Mouse (Mus musculus) liver, embryonic 15.5 days (tissue): ENCODE data around the gene Ace3. TPM values are rescaled to one million over a fixed set of nuclear protein-coding genes. Genes with fewer than 3 reads are reported as not detected.
A peak's percentile ranks its signal among the peaks of the same experiment; 100 is the strongest.
"Not testable (repeated sequence)": the region's sequence is repeated elsewhere in the genome, so short reads cannot be mapped to it uniquely, and the experiment has no call there.

Source experiments
- ATAC-seq: fragments of 200-750 bp; cut with Nextera tagmentation; 2 replicates; pipeline ENCODE4 v1.8.0; 2017; ENCODE audit warnings: moderate number of reproducible peaks, mild to moderate bottlenecking, moderate library complexity; ENCODE audit not compliant: insufficient read depth
- H3K27ac ChIP-seq: fragments of 300-500 bp; sonication (generic); replicated peaks from 2 replicates; pipeline ENCODE4 v1.5.1; 2015; ENCODE audit warnings: mild to moderate bottlenecking, inconsistent platforms
- H3K27me3 ChIP-seq: fragments of 300-500 bp; sonication (generic); 2 replicates; pipeline ENCODE4 v1.6.1; 2015; ENCODE audit warnings: mild to moderate bottlenecking, inconsistent platforms
- H3K36me3 ChIP-seq: fragments of 300-500 bp; sonication (generic); replicated peaks from 2 replicates; pipeline ENCODE4 v1.6.1; 2015; ENCODE audit warnings: moderate library complexity, mild to moderate bottlenecking, inconsistent platforms
- H3K4me1 ChIP-seq: fragments of 300-500 bp; sonication (generic); replicated peaks from 2 replicates; pipeline ENCODE4 v1.6.1; 2015; ENCODE audit warnings: inconsistent platforms
- H3K4me2 ChIP-seq: fragments of 300-500 bp; sonication (generic); 2 replicates; pipeline ENCODE4 v1.6.1; 2015; ENCODE audit warnings: moderate library complexity, mild to moderate bottlenecking, inconsistent platforms
- H3K4me3 ChIP-seq: fragments of 300-500 bp; sonication (generic); replicated peaks from 2 replicates; pipeline ENCODE4 v1.5.1; 2015; ENCODE audit warnings: mild to moderate bottlenecking, inconsistent platforms
- H3K9ac ChIP-seq: fragments of 300-500 bp; sonication (generic); 2 replicates; pipeline ENCODE4 v1.6.1; 2015; ENCODE audit warnings: moderate library complexity, mild to moderate bottlenecking, inconsistent platforms
- H3K9me3 ChIP-seq: fragments of 300-500 bp; sonication (generic); replicated peaks from 2 replicates; pipeline ENCODE4 v1.6.1; 2016; ENCODE audit warnings: inconsistent platforms
- WGBS: fragments of 180-500 bp; shearing (Covaris S2); methylation state at CpG from one replicate; pipeline ENCODE4 v1.1.7; 2015; ENCODE audit warnings: mixed read lengths; ENCODE audit not compliant: insufficient replicate concordance; 5-methylcytosine and 5-hydroxymethylcytosine counted together
- polyA plus RNA-seq: library from polyadenylated mRNA; unstranded; fragments of >200 nt; fragmentation: Nextera tagmentation; extraction: Ambion mirVana; gene quantifications from 2 replicates; pipeline ENCODE4 v1.2.1, GENCODE M21; 2015

The Ace3 gene
- polyA plus RNA-seq, 1 experiment from 2014 or later = not detected

DNA sequence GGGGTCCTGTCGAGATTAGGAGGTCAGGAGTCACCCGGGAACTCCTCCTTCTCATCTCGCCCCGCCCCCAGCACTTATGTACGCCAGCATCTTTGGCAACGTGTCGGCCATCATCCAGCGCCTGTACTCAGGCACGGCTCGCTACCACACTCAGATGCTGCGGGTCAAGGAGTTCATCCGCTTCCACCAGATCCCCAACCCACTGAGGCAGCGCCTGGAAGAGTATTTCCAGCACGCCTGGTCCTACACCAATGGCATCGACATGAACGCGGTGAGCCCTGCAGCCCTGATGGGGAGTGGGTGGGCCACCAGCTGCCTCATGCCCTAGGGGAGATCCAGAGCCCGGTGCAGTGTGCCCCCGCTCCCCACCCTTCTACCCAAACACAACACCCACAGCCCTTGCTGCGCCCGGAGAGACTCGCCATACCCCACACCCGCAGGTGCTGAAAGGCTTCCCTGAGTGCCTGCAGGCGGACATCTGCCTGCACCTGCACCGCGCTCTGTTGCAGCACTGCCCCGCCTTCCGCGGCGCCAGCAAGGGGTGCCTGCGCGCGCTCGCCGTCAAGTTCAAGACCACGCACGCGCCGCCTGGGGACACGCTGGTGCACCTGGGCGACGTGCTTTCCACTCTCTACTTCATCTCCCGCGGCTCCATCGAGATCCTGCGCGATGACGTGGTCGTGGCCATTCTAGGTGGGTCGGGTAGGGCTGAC, 25.7 kb downstream of the Ace3 start:
- 2% methylated on average over 50 of the region's 50 CpGs for WGBS
- Histone ChIP-seq H3K4me1 (0 out of 2 replicates have a peak, but pooled peaks cover under 1% of the 10 kb centered on the region), H3K27ac (no peak overlapping the region), H3K36me3 (no peaks in the 10 kb centered on the region), H3K27me3 (peaks cover 96% of the 10 kb centered on the region), H3K9me3 (no peaks in the 10 kb centered on the region), H3K4me3 (no peak overlapping the region), H3K4me2 (no peak overlapping the region), H3K9ac (no peak overlapping the region)
- no peak for ATAC-seq

DNA sequence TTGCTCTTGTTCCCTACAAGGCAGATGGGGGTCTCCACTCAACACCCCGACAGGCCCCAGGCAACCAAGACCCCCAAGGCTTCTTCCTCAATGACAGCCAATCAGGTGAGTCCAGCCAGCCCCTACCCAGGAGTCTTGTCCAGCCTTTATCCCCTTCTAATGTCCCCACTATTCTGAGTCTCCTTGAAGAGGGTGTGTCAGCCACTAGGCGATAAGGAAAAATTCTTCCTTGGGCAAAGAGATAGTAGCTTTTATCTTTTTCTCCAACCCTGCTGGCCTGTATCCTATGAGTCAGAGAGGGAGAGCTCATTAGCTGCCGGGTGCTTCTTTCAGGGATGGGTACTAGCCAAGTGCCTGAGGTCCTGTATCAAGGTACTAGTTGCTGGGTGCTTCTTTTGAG, 31.3 kb downstream of the Ace3 start:
- peaks cover 10% of the 10 kb centered on the region; the same call in 1 of the 2 replicates for H3K36me3 ChIP-seq
- H3K27me3 ChIP-seq = peaks cover 63% of the 10 kb centered on the region
- H3K9ac ChIP-seq = no peak overlapping the region
- no peak overlapping the region for H3K27ac ChIP-seq
- H3K4me2 ChIP-seq = no peak overlapping the region
- H3K9me3 ChIP-seq = no peaks in the 10 kb centered on the region
- WGBS = 35% methylated on average over 3 of the region's 3 CpGs
- peaks cover 21% of the 10 kb centered on the region for H3K4me1 ChIP-seq
- H3K4me3 ChIP-seq = no peak overlapping the region
- ATAC-seq = peak; percentile 57; the same call in 1 of the 2 replicates

DNA sequence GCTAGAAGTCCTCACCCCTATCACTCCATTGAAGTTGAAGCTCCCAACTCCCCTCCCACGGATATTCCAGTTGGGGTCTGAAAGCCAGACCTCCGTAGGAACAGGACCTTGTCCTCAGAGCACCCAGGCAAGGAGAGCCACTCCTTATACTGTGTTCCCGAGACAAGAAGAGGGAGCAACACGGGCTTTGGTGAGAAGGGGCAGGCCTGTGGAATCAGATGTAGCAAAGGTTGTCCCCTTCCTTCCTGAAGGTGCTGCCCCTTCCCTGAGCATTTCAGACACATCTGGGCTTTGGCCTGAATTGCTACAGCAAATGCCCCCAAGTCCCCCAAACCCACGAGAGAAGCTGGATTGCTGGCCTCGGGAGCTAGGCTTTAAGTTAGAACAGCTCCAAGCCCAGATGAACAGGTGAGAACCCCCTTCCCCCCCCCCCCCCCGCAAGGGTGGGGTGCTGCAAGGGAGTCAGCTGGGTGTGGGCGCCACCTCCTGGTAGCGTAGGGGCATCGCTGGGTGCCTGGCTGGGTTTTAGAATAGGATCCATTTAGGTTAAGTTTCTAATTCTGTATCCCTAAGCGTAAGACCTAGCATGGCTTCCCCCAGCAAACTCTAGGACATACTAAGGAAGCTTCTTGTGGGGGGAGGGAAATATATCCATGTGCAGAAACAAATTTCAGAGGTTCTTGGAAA, 32.1 kb downstream of the Ace3 start:
- peaks cover 55% of the 10 kb centered on the region for H3K27me3 ChIP-seq
- H3K9ac ChIP-seq = no peak overlapping the region
- no peak overlapping the region for H3K4me2 ChIP-seq
- WGBS = 28% methylated on average over 11 of the region's 11 CpGs
- H3K9me3 ChIP-seq = no peaks in the 10 kb centered on the region
- H3K36me3 ChIP-seq = peaks cover 10% of the 10 kb centered on the region; the same call in 1 of the 2 replicates
- H3K27ac ChIP-seq = no peak overlapping the region
- ATAC-seq = no peak
- no peak overlapping the region for H3K4me3 ChIP-seq
- peaks cover 21% of the 10 kb centered on the region for H3K4me1 ChIP-seq

DNA sequence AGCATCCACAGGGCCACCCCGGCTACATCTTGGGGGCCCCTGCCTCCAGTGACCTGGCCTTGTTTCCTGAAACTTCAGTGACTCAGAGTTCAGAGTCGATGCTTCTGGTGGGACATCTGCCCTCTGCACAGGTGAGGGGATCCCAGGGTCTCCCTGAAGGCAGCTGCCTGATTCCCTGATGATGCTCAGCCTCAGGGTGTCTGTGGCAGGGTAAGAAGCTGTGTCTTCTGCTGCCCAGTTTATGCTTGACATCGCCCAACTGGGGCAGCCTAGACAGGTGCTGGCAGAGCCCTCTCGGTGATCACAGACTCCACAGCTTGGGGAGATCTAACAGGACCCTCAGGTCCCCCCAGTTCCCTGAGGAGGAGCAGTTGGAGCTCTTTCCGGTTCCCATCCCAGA, 33.1 kb downstream of the Ace3 start:
- Histone ChIP-seq H3K4me1 (peaks cover 21% of the 10 kb centered on the region), H3K9ac (no peak overlapping the region), H3K9me3 (no peaks in the 10 kb centered on the region), H3K4me3 (no peak overlapping the region), H3K36me3 (peaks cover 10% of the 10 kb centered on the region; the same call in 1 of the 2 replicates), H3K27ac (no peak overlapping the region), H3K27me3 (peaks cover 45% of the 10 kb centered on the region), H3K4me2 (no peak overlapping the region)
- ATAC-seq = no peak; the same call in 1 of the 2 replicates
- WGBS = 87% methylated on average over 5 of the region's 5 CpGs

DNA sequence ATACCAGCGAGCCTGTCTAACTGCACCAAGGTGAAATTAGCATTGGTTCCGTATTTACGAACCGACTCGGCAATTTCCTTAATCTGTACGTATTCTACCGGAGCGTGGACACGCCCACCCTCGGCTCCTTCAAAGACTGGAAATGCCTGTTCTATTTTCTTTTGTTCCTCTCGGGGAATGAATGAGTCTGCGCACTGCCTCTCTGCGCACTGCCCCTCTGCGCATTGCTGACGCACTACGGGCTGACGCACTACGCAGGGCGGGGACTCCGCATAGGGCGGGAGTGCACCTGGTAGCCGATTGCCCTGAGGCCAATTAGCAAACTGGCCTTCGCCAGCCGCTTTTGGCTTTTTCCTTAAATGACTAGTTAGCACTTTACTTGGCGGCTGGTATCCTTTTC, 37.6 kb downstream of the Ace3 start:
- H3K27ac ChIP-seq, ATAC-seq, H3K27me3 ChIP-seq, H3K9me3 ChIP-seq: not testable (repeated sequence)
- H3K9ac ChIP-seq = 0 out of 2 replicates have a peak overlapping the region, but pooled peaks have one; percentile 28
- peak overlapping the region; percentile 51 for H3K4me2 ChIP-seq
- H3K4me3 ChIP-seq = peak overlapping the region; percentile 56
- H3K4me1 ChIP-seq = peaks cover 28% of the 10 kb centered on the region
- peaks cover 10% of the 10 kb centered on the region; the same call in 1 of the 2 replicates for H3K36me3 ChIP-seq
- 37% methylated on average over 12 of the region's 25 CpGs for WGBS

DNA sequence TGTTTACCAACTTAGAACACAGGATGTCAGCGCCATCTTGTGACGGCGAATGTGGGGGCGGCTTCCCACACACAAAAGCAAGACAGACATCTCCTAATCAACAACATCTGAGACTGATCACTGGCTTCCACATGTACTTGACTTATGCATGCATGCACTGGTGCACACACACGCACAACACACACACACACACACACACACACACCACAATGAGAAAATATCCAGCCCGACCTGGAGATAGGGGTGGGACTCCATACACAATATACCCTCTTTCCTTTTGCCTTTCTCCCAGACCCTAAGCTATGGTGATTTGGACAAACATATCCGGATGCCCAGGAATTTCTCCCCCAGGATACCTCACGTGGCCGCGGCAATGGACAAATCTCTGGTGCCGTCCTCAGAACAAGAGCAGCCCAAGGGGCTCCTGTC, 39.0 kb downstream of the Ace3 start:
- peaks cover 36% of the 10 kb centered on the region for H3K4me1 ChIP-seq
- no peaks in the 10 kb centered on the region for H3K36me3 ChIP-seq
- H3K4me3 ChIP-seq = peak overlapping the region; percentile 45
- H3K27ac ChIP-seq = peak overlapping the region; percentile 84
- WGBS = 55% methylated on average over 11 of the region's 11 CpGs
- no peak for ATAC-seq
- no peaks in the 10 kb centered on the region for H3K9me3 ChIP-seq
- peak overlapping the region; percentile 62 for H3K4me2 ChIP-seq
- H3K27me3 ChIP-seq = no peaks in the 10 kb centered on the region
- peak overlapping the region; percentile 46; the same call in 1 of the 2 replicates for H3K9ac ChIP-seq

DNA sequence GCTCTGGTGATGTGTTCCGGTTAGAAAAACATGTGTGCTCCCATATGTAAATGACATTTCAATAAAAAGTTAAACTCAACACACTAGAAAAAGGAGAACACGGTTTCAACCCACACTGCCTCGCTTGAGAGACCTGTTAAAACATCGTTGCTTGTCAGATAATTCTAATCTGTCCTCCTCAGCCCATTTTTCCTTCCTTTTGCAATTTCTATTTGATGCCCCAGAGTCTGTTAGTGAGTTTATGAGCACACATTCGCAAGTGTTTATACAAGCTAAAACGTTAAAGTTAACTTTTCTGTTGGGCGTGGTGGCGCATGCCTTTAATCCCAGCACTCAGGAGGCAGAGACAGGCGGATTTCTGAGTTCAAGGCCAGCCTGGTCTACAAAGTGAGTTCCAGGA, 40.5 kb downstream of the Ace3 start:
- no peak overlapping the region for H3K4me3 ChIP-seq
- no peak overlapping the region for H3K9ac ChIP-seq
- H3K36me3 ChIP-seq = peaks cover 4% of the 10 kb centered on the region; the same call in 1 of the 2 replicates
- H3K4me2 ChIP-seq = no peak overlapping the region
- WGBS = 48% methylated on average over 9 of the region's 9 CpGs
- no peaks in the 10 kb centered on the region for H3K9me3 ChIP-seq
- H3K27ac ChIP-seq = peak overlapping the region; percentile 84
- no peaks in the 10 kb centered on the region for H3K27me3 ChIP-seq
- peaks cover 48% of the 10 kb centered on the region for H3K4me1 ChIP-seq
- ATAC-seq = no peak

DNA sequence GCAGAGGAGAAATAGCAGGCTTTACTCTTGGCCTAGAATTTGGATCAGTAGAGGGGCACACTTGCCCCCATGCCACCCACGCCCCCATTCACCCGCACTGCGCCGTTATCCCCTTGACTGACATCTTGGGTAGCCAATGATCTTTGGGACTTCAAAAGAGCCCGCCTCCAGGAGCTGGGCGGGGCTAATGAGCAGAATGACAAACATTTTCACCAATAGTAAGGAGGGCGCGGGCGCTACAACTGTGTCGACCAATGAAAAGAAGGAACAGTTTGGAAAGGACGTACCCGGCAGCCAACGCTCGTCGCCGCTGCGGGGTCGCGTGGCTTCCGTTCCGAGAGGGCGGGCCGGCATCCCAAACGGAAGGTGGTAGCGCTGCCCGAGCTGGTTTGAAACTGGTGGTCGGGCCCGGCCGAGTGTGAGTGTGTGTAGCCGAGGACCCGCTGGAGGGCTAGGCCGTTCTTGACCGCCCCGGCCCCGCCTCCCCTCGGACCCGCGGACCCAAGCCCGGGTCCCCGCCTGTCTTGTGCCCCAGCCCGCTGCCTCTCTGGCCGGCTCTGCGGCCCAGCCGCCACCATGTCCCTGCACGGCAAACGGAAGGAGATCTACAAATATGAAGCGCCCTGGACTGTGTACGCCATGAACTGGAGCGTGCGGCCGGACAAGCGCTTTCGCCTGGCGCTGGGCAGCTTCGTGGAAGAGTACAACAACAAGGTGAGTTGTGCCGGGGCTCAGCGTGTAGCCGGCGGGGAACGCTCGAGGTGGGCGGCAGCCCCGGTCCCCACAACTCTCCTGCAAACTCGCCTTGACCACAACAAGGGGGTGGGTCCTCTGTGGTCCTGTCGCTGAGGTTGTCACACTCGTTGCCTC, 42.3 kb downstream of the Ace3 start, which contains the start of gene Dcaf7:
Gene Dcaf7 (plus strand): TSS at position 325 of the 870 bp plus-strand sequence.
- H3K9ac ChIP-seq = peak within 1 kb of the TSS; percentile 98
- H3K27me3 ChIP-seq = no peaks in the 10 kb centered on the region
- no peaks in the 10 kb centered on the region for H3K9me3 ChIP-seq
- peaks cover 4% of the 10 kb centered on the region; the same call in 1 of the 2 replicates for H3K36me3 ChIP-seq
- H3K4me1 ChIP-seq = peaks cover 52% of the 10 kb centered on the region
- H3K27ac ChIP-seq = peak within 1 kb of the TSS; percentile 89
- H3K4me2 ChIP-seq = peak within 1 kb of the TSS; percentile 81
- H3K4me3 ChIP-seq = peak within 1 kb of the TSS; percentile 100
- peak; percentile 98 for ATAC-seq
- WGBS = under 1% methylated on average over 66 of the region's 66 CpGs

DNA sequence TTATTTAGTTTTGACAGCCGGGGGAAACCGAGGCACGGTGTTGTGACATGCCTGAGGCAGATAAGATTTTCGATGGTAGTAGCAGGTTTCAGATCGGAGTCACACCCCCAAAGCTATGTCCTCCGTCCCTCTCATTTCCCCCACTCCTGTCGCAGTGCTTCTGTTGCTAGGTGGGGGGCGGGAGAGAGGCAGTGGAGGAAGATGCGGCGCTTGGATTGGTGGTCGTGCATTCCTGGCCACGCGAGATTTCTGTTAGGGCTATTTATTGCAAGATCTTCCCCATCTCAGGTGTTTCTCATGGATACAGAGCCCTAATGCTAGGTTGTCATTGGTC, 42.9 kb downstream of the Ace3 start:
- H3K4me2 ChIP-seq = peak overlapping the region; percentile 81
- 0% methylated on average over 13 of the region's 13 CpGs for WGBS
- H3K27ac ChIP-seq = peak overlapping the region; percentile 89
- peak overlapping the region; percentile 98 for H3K9ac ChIP-seq
- peaks cover 4% of the 10 kb centered on the region; the same call in 1 of the 2 replicates for H3K36me3 ChIP-seq
- no peak for ATAC-seq
- H3K4me3 ChIP-seq = peak overlapping the region; percentile 100
- peaks cover 52% of the 10 kb centered on the region for H3K4me1 ChIP-seq
- H3K9me3 ChIP-seq = no peaks in the 10 kb centered on the region
- H3K27me3 ChIP-seq = no peaks in the 10 kb centered on the region

DNA sequence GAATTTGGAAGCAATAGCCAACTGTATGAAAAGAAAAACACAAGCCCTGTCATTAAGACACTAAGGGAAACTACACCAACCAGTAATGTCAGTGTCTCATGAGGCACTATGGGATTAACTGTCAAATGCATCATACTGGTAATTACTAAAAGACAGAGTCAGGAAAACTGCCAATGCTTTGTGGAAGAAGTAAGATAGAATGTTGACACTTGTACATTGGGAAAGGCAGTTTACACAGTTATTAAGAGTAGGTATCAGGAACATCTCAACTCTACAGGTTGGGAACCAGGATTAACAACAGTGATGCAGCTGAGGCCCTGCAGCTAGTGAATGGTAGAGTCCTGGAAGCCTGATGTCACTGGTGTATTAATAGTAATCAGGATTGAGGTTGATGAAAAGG, 49.9 kb downstream of the Ace3 start:
- Histone ChIP-seq H3K9me3 (no peaks in the 10 kb centered on the region), H3K36me3 (peaks cover 34% of the 10 kb centered on the region), H3K4me2 (no peak overlapping the region), H3K27ac (no peak overlapping the region), H3K4me3 (no peak overlapping the region), H3K4me1 (peaks cover 41% of the 10 kb centered on the region), H3K9ac (no peak overlapping the region), H3K27me3 (no peaks in the 10 kb centered on the region)
- ATAC-seq = no peak
